Comparison of ENCODE assay signal across 27 mouse cellular contexts in the genomic region with DNA sequence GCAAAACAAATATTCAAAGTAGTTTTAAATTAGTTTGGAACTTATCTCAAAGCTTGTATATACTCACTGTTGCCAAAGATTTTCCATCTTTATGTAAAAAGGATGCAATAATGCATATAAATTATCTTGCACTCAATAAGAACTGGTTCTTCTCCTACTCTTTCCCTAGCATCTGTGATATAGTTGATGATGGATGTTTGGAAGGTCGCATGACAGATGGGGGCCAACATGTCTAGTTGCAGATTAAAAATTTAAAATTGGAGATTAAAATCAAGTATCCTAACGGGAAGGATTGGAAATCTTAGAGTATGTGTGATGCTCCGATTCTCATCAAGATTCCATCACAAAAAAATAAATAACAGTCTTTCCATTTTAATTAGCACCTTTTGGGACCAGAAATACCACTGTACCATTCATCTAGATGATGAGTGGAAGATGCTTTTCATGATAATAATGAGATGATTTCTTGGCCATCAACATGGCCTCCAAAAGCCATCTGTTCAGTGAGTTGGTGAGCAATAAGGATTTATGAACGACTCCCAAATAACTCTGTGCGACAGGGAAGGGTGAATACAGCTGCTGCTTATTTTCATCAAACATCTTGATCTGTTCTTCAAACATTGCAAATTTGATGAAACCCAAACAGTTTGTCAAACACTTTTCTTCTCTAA.
A peak's percentile ranks its signal among the peaks of the same experiment; 100 is the strongest.
DNase-seq lines count a peak whose midpoint lies in the region; ATAC-seq and TF ChIP-seq lines count a peak whose summit lies in the region.
"Had no signal": no experiment of that assay in that cellular context is flagged by ENCODE, and none has a peak within 500 bp of the region (broad histone marks: within the 10 kb centered on the region; RNA-seq: fewer than 3 reads in every experiment).

No protein-coding gene starts in this region.

- no peak for TF ChIP-seq CTCF in forebrain, postnatal 0 days (IDR thresholded peaks at IDR 0.05; ENCODE audit: low read depth)
- TF ChIP-seq CTCF in thymus, adult 2 months (IDR thresholded peaks at IDR 0.05; ENCODE audit: borderline replicate concordance, control insufficient read depth, extremely low read depth, insufficient read depth, low read length, poor library complexity) = no peak

- H3K27ac ChIP-seq in forebrain, embryonic 13.5 days = no peak overlapping the region
- H3K27ac ChIP-seq in forebrain, embryonic 10.5 days = no peak overlapping the region
- no peak overlapping the region for H3K27ac ChIP-seq in forebrain, postnatal 0 days (ENCODE audit: low read depth, low read length)
- H3K27ac ChIP-seq in thymus, adult 2 months (ENCODE audit: control insufficient read depth, insufficient read depth, low read length) = no peak overlapping the region
- H3K27ac ChIP-seq: embryonic facial prominence, embryonic 12.5 days; embryonic facial prominence, embryonic 15.5 days; gastrocnemius, adult 2 months; heart, embryonic 15.5 days; hindbrain, embryonic 10.5 days; hindbrain, embryonic 13.5 days; intestine, embryonic 15.5 days had no signal

- no peaks in the 10 kb centered on the region for H3K4me1 ChIP-seq in forebrain, embryonic 13.5 days
- no peaks in the 10 kb centered on the region for H3K4me1 ChIP-seq in forebrain, embryonic 10.5 days
- H3K4me1 ChIP-seq in forebrain, postnatal 0 days (ENCODE audit: insufficient read depth) = no peaks in the 10 kb centered on the region
- no peaks in the 10 kb centered on the region for H3K4me1 ChIP-seq in thymus, adult 2 months (replicated peaks; ENCODE audit: control insufficient read depth, insufficient read depth, low read length)
- H3K4me1 ChIP-seq: embryonic facial prominence, embryonic 12.5 days; embryonic facial prominence, embryonic 15.5 days; heart, embryonic 12.5 days; heart, embryonic 15.5 days; hindbrain, embryonic 10.5 days; hindbrain, embryonic 13.5 days; intestine, embryonic 15.5 days had no signal

- H3K9ac ChIP-seq in forebrain, embryonic 13.5 days = no peak overlapping the region
- no peak overlapping the region for H3K9ac ChIP-seq in forebrain, postnatal 0 days
- H3K9ac ChIP-seq: embryonic facial prominence, embryonic 12.5 days; embryonic facial prominence, embryonic 15.5 days; heart, embryonic 12.5 days; heart, embryonic 15.5 days; hindbrain, embryonic 13.5 days; intestine, embryonic 15.5 days had no signal

- WGBS in forebrain, embryonic 13.5 days = 86% methylated on average over 5 of the region's 5 CpGs
- 90% methylated on average over 5 of the region's 5 CpGs for WGBS in forebrain, embryonic 10.5 days
- WGBS in forebrain, postnatal 0 days = 54% methylated on average over 5 of the region's 5 CpGs
- WGBS in thymus, adult 2 months = 89% methylated on average over 5 of the region's 5 CpGs

- H3K4me2 ChIP-seq in forebrain, embryonic 13.5 days = no peak overlapping the region
- H3K4me2 ChIP-seq in forebrain, postnatal 0 days (ENCODE audit: low read depth) = no peak overlapping the region
- H3K4me2 ChIP-seq: embryonic facial prominence, embryonic 12.5 days; embryonic facial prominence, embryonic 15.5 days; heart, embryonic 12.5 days; heart, embryonic 15.5 days; hindbrain, embryonic 13.5 days; intestine, embryonic 15.5 days had no signal

- H3K9me3 ChIP-seq in forebrain, embryonic 13.5 days (replicated peaks) = no peaks in the 10 kb centered on the region
- H3K9me3 ChIP-seq in forebrain, embryonic 10.5 days = no peaks in the 10 kb centered on the region
- H3K9me3 ChIP-seq in forebrain, postnatal 0 days (ENCODE audit: low read length) = no peaks in the 10 kb centered on the region
- H3K9me3 ChIP-seq: embryonic facial prominence, embryonic 12.5 days; embryonic facial prominence, embryonic 15.5 days; heart, embryonic 12.5 days; heart, embryonic 15.5 days; hindbrain, embryonic 10.5 days; hindbrain, embryonic 13.5 days; intestine, embryonic 15.5 days had no signal

- H3K4me3 ChIP-seq in forebrain, embryonic 13.5 days = no peak overlapping the region
- H3K4me3 ChIP-seq in forebrain, embryonic 10.5 days = no peak overlapping the region
- H3K4me3 ChIP-seq in forebrain, postnatal 0 days (ENCODE audit: low read depth, low read length) = no peak overlapping the region
- no peak overlapping the region for H3K4me3 ChIP-seq in thymus, adult 2 months (ENCODE audit: control insufficient read depth, insufficient read depth, low read length)
- H3K4me3 ChIP-seq: embryonic facial prominence, embryonic 12.5 days; embryonic facial prominence, embryonic 15.5 days; gastrocnemius, adult 2 months; heart, embryonic 12.5 days; heart, embryonic 15.5 days; hindbrain, embryonic 10.5 days; hindbrain, embryonic 13.5 days; intestine, embryonic 15.5 days had no signal

- no peaks in the 10 kb centered on the region for H3K36me3 ChIP-seq in forebrain, embryonic 13.5 days (ENCODE audit: poor library complexity, severe bottlenecking)
- H3K36me3 ChIP-seq in forebrain, embryonic 10.5 days (replicated peaks) = no peaks in the 10 kb centered on the region
- no peaks in the 10 kb centered on the region for H3K36me3 ChIP-seq in forebrain, postnatal 0 days (ENCODE audit: insufficient read depth)
- no peaks in the 10 kb centered on the region for H3K36me3 ChIP-seq in thymus, adult 2 months (ENCODE audit: control insufficient read depth, insufficient read depth, low read length)
- H3K36me3 ChIP-seq: embryonic facial prominence, embryonic 12.5 days; embryonic facial prominence, embryonic 15.5 days; heart, embryonic 12.5 days; heart, embryonic 15.5 days; hindbrain, embryonic 10.5 days; hindbrain, embryonic 13.5 days; intestine, embryonic 15.5 days had no signal

- H3K27me3 ChIP-seq in forebrain, embryonic 13.5 days = no peaks in the 10 kb centered on the region
- no peaks in the 10 kb centered on the region for H3K27me3 ChIP-seq in forebrain, embryonic 10.5 days (ENCODE audit: poor library complexity, severe bottlenecking)
- no peaks in the 10 kb centered on the region for H3K27me3 ChIP-seq in forebrain, postnatal 0 days (ENCODE audit: insufficient read depth, low read length)
- no peaks in the 10 kb centered on the region for H3K27me3 ChIP-seq in thymus, adult 2 months (ENCODE audit: control insufficient read depth, insufficient read depth, low read length)
- H3K27me3 ChIP-seq: embryonic facial prominence, embryonic 12.5 days; embryonic facial prominence, embryonic 15.5 days; heart, embryonic 12.5 days; heart, embryonic 15.5 days; hindbrain, embryonic 13.5 days; intestine, embryonic 15.5 days had no signal

- no peak for DNase-seq in forebrain, embryonic 10.5 days (ENCODE audit: extremely low spot score, low spot score)
- peak; percentile 7 for DNase-seq in layer of hippocampus, adult 11-12 months (ENCODE audit: low spot score)
- DNase-seq in layer of hippocampus, adult 8-10 months (ENCODE audit: low spot score in 2 of 2) = no peak
- DNase-seq in brain, adult 2 months (ENCODE audit: low read depth, low spot score) = peak; percentile 4
- peak; percentile 35 for DNase-seq in forebrain, postnatal 0 days
- no peak for DNase-seq in thymus, adult 2 months
- DNase-seq: adrenal gland, adult 8-10 months; adrenal gland, postnatal 25 days; cerebellum, adult 11 months; cerebellum, adult 2 months; cerebellum, adult 9-11 months; cerebellum, postnatal 25 days; gastrocnemius, adult 2 months; gastrocnemius, postnatal 14 days; heart, adult 11 months; heart, postnatal 10 days; heart, postnatal 36 days had no signal

- ATAC-seq in forebrain, embryonic 13.5 days = peak; percentile 50; the same call in 1 of the 2 replicates
- peak; percentile 51; the same call in 1 of the 2 replicates for ATAC-seq in forebrain, postnatal 0 days
- ATAC-seq: activated CD4-positive, CD25-positive, alpha-beta regulatory T cell, adult 4 months; hindbrain, embryonic 16.5 days; intestine, embryonic 15.5 days had no signal

- no peak for TF ChIP-seq POLR2A in thymus, adult 2 months (IDR thresholded peaks at IDR 0.05; ENCODE audit: control insufficient read depth, extremely low read depth, insufficient read depth, low read length, poor library complexity)

Comparison
In these comparisons a context has a peak if more than half of its experiments do, and no peak if none do; other contexts are left out.
1. DNase-seq: peak in layer of hippocampus, adult 11-12 months (single experiment), brain, adult 2 months (single experiment) and forebrain, postnatal 0 days (single experiment); none in forebrain, embryonic 10.5 days (single experiment), layer of hippocampus, adult 8-10 months (0 of 2) and thymus, adult 2 months (single experiment).